Mouse (Mus musculus) layer of hippocampus, adult 11-12 months (tissue): ENCODE measurements around the gene Atrip.

Experiments
- DNase-seq: peaks from one replicate; pipeline ENCODE4 v3.0.0; 2022; ENCODE audit warnings: low spot score

Atrip gene

GRCm38 (mm10) chr9:109038086-109038895, 35.6 kb downstream of the Atrip start, which contains the start of gene Shisa5:
Gene Shisa5 (plus strand): TSS chr9:109038565.
- DNase-seq: no peak

GRCm38 (mm10) chr9:109032435-109032834, 41.5 kb downstream of the Atrip start:
- DNase-seq: no peak

GRCm38 (mm10) chr9:109031686-109032085, 42.2 kb downstream of the Atrip start:
- no peak for DNase-seq

- DNase-seq: no peak
Measured at GRCm38 (mm10) chr9:109031001-109031400, 42.9 kb downstream of the Atrip start.

GRCm38 (mm10) chr9:109030312-109030711, 43.6 kb downstream of the Atrip start:
- DNase-seq: no peak

GRCm38 (mm10) chr9:109028919-109029318, 45.0 kb downstream of the Atrip start:
- no peak for DNase-seq

- no peak for DNase-seq
Measured at GRCm38 (mm10) chr9:109028421-109028820, 45.5 kb downstream of the Atrip start.

GRCm38 (mm10) chr9:109027521-109027920, 46.4 kb downstream of the Atrip start:
- no peak for DNase-seq

GRCm38 (mm10) chr9:109022866-109023685, 50.8 kb downstream of the Atrip start:
- no peak for DNase-seq

GRCm38 (mm10) chr9:109021428-109021827, 52.5 kb downstream of the Atrip start:
- no peak for DNase-seq

GRCm38 (mm10) chr9:109016973-109017604, 56.8 kb downstream of the Atrip start:
- DNase-seq: no peak

- DNase-seq: no peak
Measured at GRCm38 (mm10) chr9:109015397-109015796, 58.5 kb downstream of the Atrip start.

GRCm38 (mm10) chr9:109010316-109010690, 63.6 kb downstream of the Atrip start:
- no peak for DNase-seq

GRCm38 (mm10) chr9:109009636-109010315, 64.1 kb downstream of the Atrip start:
- DNase-seq: no peak

- no peak for DNase-seq
Measured at GRCm38 (mm10) chr9:109008994-109009635, 64.8 kb downstream of the Atrip start.

GRCm38 (mm10) chr9:109008081-109008480, 65.8 kb downstream of the Atrip start:
- DNase-seq: no peak
